Mouse (Mus musculus): ENCODE data around the gene G430095P16Rik. TPM values are rescaled to one million over a fixed set of nuclear protein-coding genes. Genes with fewer than 3 reads are reported as not detected.
A peak's percentile ranks its signal among the peaks of the same experiment; 100 is the strongest.

The G430095P16Rik gene
- polyA plus RNA-seq, 1 experiment from 2014 or later, result 2.8 TPM

- Histone ChIP-seq H3K27ac (ENCODE audit: low read length) (peak overlapping the region; percentile 74), H3K36me3 (ENCODE audit: insufficient read depth, low read length) (peaks cover 27% of the 10 kb centered on the region), H3K9ac (replicated peaks; ENCODE audit: low read length) (peak overlapping the region; percentile 86), H3K9me3 (ENCODE audit: low read length) (no peaks in the 10 kb centered on the region), H3K4me3 (ENCODE audit: low read length) (peak overlapping the region; percentile 79), H3K4me2 (replicated peaks; ENCODE audit: low read depth, low read length) (peak overlapping the region; percentile 85), H3K27me3 (ENCODE audit: insufficient read depth, low read length) (no peaks in the 10 kb centered on the region), H3K4me1 (ENCODE audit: insufficient read depth, low read length) (peaks cover 42% of the 10 kb centered on the region)
- peak; percentile 85 for ATAC-seq (ENCODE audit: low FRiP score, low TSS enrichment)
- under 1% methylated on average over 47 of the region's 47 CpGs for WGBS
Observed at GRCm38 (mm10) chr8:84689091-84689915, 33.5 kb upstream of the G430095P16Rik start.

DNA sequence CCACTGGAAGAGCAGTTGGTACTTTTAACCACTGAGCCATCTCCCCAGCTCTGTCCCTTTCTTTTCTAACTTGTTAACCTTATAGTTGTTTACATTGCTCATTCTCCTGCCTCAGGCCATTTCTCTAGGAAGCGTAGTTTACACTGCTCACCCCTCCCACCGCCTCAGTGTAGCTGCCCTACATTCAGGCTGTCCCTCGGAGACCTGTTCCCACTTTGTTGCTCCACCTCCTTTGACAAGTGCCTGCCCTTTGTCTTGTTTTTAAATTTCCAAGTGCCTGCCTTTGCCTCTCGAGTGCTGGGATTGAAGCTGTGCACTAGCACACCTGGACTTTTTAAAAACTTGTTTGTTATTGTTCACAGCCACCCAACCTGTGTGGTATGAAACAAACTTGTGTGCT is 29.5 kb upstream of the G430095P16Rik start:
- Histone ChIP-seq H3K27me3 (ENCODE audit: insufficient read depth, low read length) (no peaks in the 10 kb centered on the region), H3K4me1 (ENCODE audit: insufficient read depth, low read length) (peaks cover 17% of the 10 kb centered on the region), H3K9ac (replicated peaks; ENCODE audit: low read length) (no peak overlapping the region), H3K9me3 (ENCODE audit: low read length) (no peaks in the 10 kb centered on the region), H3K4me2 (replicated peaks; ENCODE audit: low read depth, low read length) (no peak overlapping the region), H3K36me3 (ENCODE audit: insufficient read depth, low read length) (peaks cover 55% of the 10 kb centered on the region), H3K27ac (ENCODE audit: low read length) (no peak overlapping the region), H3K4me3 (ENCODE audit: low read length) (no peak overlapping the region)
- ATAC-seq (ENCODE audit: low FRiP score, low TSS enrichment), result no peak
- WGBS, result 69% methylated on average over 4 of the region's 4 CpGs

DNA sequence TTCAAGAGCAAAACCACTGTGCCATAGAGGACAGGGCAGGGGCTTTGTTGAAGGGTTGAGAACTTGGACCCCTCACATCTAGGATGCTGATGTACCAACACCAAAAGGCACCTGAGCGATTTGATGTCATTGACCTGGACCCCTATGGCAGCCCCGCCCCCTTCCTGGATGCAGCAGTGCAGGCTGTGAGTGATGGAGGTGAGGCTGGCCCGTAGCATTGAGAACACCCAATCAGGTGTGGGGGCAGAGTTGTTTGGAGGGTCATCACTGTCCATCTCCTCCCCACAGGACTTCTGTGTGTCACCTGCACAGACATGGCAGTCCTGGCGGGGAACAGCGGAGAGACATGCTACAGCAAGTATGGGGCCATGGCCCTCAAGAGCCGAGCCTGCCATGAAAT is 27.7 kb upstream of the G430095P16Rik start:
- H3K36me3 ChIP-seq (ENCODE audit: insufficient read depth, low read length), result peaks cover 67% of the 10 kb centered on the region

GRCm38 (mm10) chr8:84697166-84698130 is 25.4 kb upstream of the G430095P16Rik start:
- 92% methylated on average over 14 of the region's 14 CpGs for WGBS
- H3K27me3 ChIP-seq (ENCODE audit: insufficient read depth, low read length), result peaks cover 16% of the 10 kb centered on the region
- peaks cover 55% of the 10 kb centered on the region for H3K36me3 ChIP-seq (ENCODE audit: insufficient read depth, low read length)
- H3K4me2 ChIP-seq (replicated peaks; ENCODE audit: low read depth, low read length), result no peak overlapping the region
- H3K9ac ChIP-seq (replicated peaks; ENCODE audit: low read length), result no peak overlapping the region
- H3K4me3 ChIP-seq (ENCODE audit: low read length), result no peak overlapping the region
- ATAC-seq (ENCODE audit: low FRiP score, low TSS enrichment), result no peak
- H3K9me3 ChIP-seq (ENCODE audit: low read length), result no peaks in the 10 kb centered on the region
- H3K4me1 ChIP-seq (ENCODE audit: insufficient read depth, low read length), result peaks cover 12% of the 10 kb centered on the region
- H3K27ac ChIP-seq (ENCODE audit: low read length), result no peak overlapping the region

More for the DNA sequence above, 27.7 kb upstream of the G430095P16Rik start:
- Histone ChIP-seq H3K4me1 (ENCODE audit: insufficient read depth, low read length) (peaks cover 9% of the 10 kb centered on the region; the same call in 1 of the 2 replicates), H3K27me3 (ENCODE audit: insufficient read depth, low read length) (no peaks in the 10 kb centered on the region), H3K4me3 (ENCODE audit: low read length) (no peak overlapping the region), H3K27ac (ENCODE audit: low read length) (no peak overlapping the region), H3K4me2 (replicated peaks; ENCODE audit: low read depth, low read length) (no peak overlapping the region), H3K9ac (replicated peaks; ENCODE audit: low read length) (no peak overlapping the region), H3K9me3 (ENCODE audit: low read length) (no peaks in the 10 kb centered on the region)
- WGBS, result 87% methylated on average over 6 of the region's 6 CpGs
- ATAC-seq (ENCODE audit: low FRiP score, low TSS enrichment), result no peak

- Histone ChIP-seq H3K27me3 (ENCODE audit: insufficient read depth, low read length) (peaks cover 24% of the 10 kb centered on the region), H3K4me2 (replicated peaks; ENCODE audit: low read depth, low read length) (no peak overlapping the region), H3K4me1 (ENCODE audit: insufficient read depth, low read length) (peaks cover 12% of the 10 kb centered on the region), H3K9me3 (ENCODE audit: low read length) (no peaks in the 10 kb centered on the region), H3K9ac (replicated peaks; ENCODE audit: low read length) (no peak overlapping the region), H3K4me3 (ENCODE audit: low read length) (no peak overlapping the region), H3K36me3 (ENCODE audit: insufficient read depth, low read length) (peaks cover 47% of the 10 kb centered on the region), H3K27ac (ENCODE audit: low read length) (no peak overlapping the region)
- no peak for ATAC-seq (ENCODE audit: low FRiP score, low TSS enrichment)
- 91% methylated on average over 5 of the region's 5 CpGs for WGBS
Observed at GRCm38 (mm10) chr8:84698288-84698687, 24.5 kb upstream of the G430095P16Rik start.

GRCm38 (mm10) chr8:84698929-84699401 is 23.8 kb upstream of the G430095P16Rik start:
- no peak for ATAC-seq (ENCODE audit: low FRiP score, low TSS enrichment)
- Histone ChIP-seq H3K4me2 (replicated peaks; ENCODE audit: low read depth, low read length) (no peak overlapping the region), H3K4me3 (ENCODE audit: low read length) (no peak overlapping the region), H3K27me3 (ENCODE audit: insufficient read depth, low read length) (peaks cover 31% of the 10 kb centered on the region), H3K27ac (ENCODE audit: low read length) (peak overlapping the region; percentile 72), H3K4me1 (ENCODE audit: insufficient read depth, low read length) (peaks cover 15% of the 10 kb centered on the region), H3K9me3 (ENCODE audit: low read length) (no peaks in the 10 kb centered on the region), H3K36me3 (ENCODE audit: insufficient read depth, low read length) (peaks cover 41% of the 10 kb centered on the region), H3K9ac (replicated peaks; ENCODE audit: low read length) (no peak overlapping the region)
- 81% methylated on average over 9 of the region's 9 CpGs for WGBS

DNA sequence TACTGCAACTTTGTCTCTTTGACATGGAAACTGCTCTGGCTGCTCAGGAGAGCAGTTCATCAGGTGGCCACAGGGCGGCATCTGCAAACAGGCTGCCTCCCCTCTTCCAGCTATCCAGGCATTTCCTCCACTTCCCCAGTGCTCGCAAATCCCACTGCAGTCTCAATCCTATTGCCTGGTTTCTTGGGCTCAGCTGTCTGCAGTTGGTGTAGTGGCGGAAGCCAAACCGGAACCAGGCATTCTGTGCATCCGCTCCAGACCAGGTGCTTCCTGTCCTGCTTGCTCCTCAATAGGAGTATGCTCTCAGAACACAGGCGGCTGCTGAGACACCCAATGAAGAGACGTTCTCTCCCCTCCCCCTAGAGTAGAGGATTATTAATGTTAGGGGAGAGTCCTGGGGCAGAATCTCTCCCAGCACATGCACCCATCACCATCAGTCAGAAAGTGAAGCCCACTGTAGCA is 22.9 kb upstream of the G430095P16Rik start:
- Histone ChIP-seq H3K36me3 (ENCODE audit: insufficient read depth, low read length) (peaks cover 40% of the 10 kb centered on the region), H3K4me3 (ENCODE audit: low read length) (no peak overlapping the region), H3K27me3 (ENCODE audit: insufficient read depth, low read length) (peaks cover 40% of the 10 kb centered on the region), H3K27ac (ENCODE audit: low read length) (peak overlapping the region; percentile 72), H3K9ac (replicated peaks; ENCODE audit: low read length) (no peak overlapping the region), H3K4me1 (ENCODE audit: insufficient read depth, low read length) (peaks cover 22% of the 10 kb centered on the region), H3K4me2 (replicated peaks; ENCODE audit: low read depth, low read length) (no peak overlapping the region), H3K9me3 (ENCODE audit: low read length) (no peaks in the 10 kb centered on the region)
- ATAC-seq (ENCODE audit: low FRiP score, low TSS enrichment), result peak; percentile 32
- WGBS, result 62% methylated on average over 7 of the region's 7 CpGs

- WGBS, result 81% methylated on average over 5 of the region's 5 CpGs
Observed at GRCm38 (mm10) chr8:84700526-84700925, 22.3 kb upstream of the G430095P16Rik start.

More at GRCm38 (mm10) chr8:84700526-84700925, 22.3 kb upstream of the G430095P16Rik start:
- Histone ChIP-seq H3K27ac (ENCODE audit: low read length) (peak overlapping the region; percentile 70), H3K27me3 (ENCODE audit: insufficient read depth, low read length) (peaks cover 46% of the 10 kb centered on the region), H3K9me3 (ENCODE audit: low read length) (no peaks in the 10 kb centered on the region), H3K4me2 (replicated peaks; ENCODE audit: low read depth, low read length) (no peak overlapping the region), H3K4me3 (ENCODE audit: low read length) (no peak overlapping the region), H3K4me1 (ENCODE audit: insufficient read depth, low read length) (peaks cover 29% of the 10 kb centered on the region), H3K36me3 (ENCODE audit: insufficient read depth, low read length) (peaks cover 35% of the 10 kb centered on the region), H3K9ac (replicated peaks; ENCODE audit: low read length) (no peak overlapping the region)
- ATAC-seq (ENCODE audit: low FRiP score, low TSS enrichment), result no peak
